Mouse (Mus musculus): Measurements from ENCODE around the gene Eif2b3. TPM values are rescaled to one million over a fixed set of nuclear protein-coding genes. Genes with fewer than 3 reads are reported as not detected.

The Eif2b3 gene
- polyA plus RNA-seq, 1 experiment: 6.1 TPM

DNA sequence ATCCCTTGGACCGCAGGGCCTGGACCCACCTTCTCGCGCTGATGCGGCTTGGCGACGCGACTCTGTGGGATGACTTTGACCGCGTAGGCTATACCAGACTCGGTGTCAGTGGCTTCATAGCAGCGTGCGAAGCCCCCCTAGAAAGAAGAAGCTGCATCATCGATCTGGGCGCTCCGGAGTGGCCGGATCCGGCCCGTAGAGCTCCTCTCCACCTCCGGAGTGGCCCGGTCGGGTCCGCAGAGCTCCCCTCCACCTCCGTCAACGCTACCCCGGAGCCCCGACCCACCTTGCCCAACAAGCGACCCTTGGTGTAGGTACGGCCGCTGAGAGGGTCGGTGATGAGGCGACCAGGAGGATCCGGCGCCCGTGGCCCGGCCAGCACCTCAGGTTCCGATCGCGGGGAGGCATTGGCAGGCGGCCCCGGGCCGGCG, 114.2 kb downstream of the Eif2b3 start:
- H3K36me3 ChIP-seq (ENCODE audit: control insufficient read depth, insufficient read depth, low read length): no peaks in the 10 kb centered on the region
- H3K4me3 ChIP-seq (ENCODE audit: control insufficient read depth, insufficient read depth, low read length): peak overlapping the region; percentile 61
- no peak overlapping the region for H3K27ac ChIP-seq (ENCODE audit: control insufficient read depth, insufficient read depth, low read length)
- under 1% methylated on average over 42 of the region's 42 CpGs for WGBS
- H3K4me1 ChIP-seq (replicated peaks; ENCODE audit: control insufficient read depth, insufficient read depth, low read length): peaks cover 13% of the 10 kb centered on the region
- TF ChIP-seq POLR2A (IDR thresholded peaks at IDR 0.05; ENCODE audit: control insufficient read depth, extremely low read depth, insufficient read depth, low read length, poor library complexity) (no peak), CTCF (IDR thresholded peaks at IDR 0.05; ENCODE audit: borderline replicate concordance, control insufficient read depth, extremely low read depth, insufficient read depth, low read length, poor library complexity) (no peak)
- H3K27me3 ChIP-seq (ENCODE audit: control insufficient read depth, insufficient read depth, low read length): no peaks in the 10 kb centered on the region; the same call in 1 of the 2 replicates
- DNase-seq: no peak

DNA sequence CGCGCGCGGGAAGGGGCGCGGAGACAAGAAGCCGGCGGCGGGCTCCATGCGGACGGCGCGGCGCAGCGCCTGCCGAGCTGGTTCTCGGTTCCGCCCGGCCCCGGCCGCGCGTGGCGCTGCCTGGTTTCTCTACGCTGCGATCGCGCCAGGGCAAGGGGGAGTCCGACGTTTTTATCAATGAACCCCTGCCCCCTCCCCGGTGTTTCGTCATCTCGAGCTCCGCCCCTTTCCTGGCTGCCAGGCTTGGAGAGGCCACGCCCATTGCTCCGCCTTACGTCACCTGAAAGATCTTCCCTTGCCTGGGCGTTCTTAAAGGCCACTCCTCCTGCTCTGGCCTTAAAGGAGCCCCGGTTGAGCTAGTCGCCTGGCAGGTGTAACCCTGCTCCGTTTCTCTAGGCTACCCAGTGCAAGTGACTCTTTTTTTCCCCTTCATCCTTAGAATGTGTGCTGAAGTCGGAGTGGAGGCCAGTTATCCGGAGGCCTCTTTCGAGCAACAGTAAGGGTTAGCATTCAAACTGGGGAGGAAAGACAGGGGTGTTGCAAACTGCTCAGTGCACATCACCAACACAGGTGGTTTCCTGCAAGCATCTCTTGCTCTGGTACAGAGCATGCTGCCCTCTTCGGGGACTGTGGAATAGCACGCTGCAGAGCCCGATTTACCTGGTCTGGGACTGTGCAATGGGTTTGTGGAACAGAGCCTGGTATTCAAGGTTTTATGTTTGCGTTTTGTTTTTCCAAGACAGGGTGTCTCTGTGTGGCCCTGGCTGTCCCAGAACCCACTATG, 114.8 kb downstream of the Eif2b3 start, which contains the start of gene Plk3:
Gene Plk3, minus strand, starts transcription at position 147 of the 784 bp plus-strand sequence.
- H3K4me3 ChIP-seq (ENCODE audit: control insufficient read depth, insufficient read depth, low read length): peak within 1 kb of the TSS; percentile 61
- 2% methylated on average over 47 of the region's 48 CpGs for WGBS
- no peaks in the 10 kb centered on the region; the same call in 1 of the 2 replicates for H3K27me3 ChIP-seq (ENCODE audit: control insufficient read depth, insufficient read depth, low read length)
- no peak for TF ChIP-seq CTCF (IDR thresholded peaks at IDR 0.05; ENCODE audit: borderline replicate concordance, control insufficient read depth, extremely low read depth, insufficient read depth, low read length, poor library complexity)
- TF ChIP-seq POLR2A (IDR thresholded peaks at IDR 0.05; ENCODE audit: control insufficient read depth, extremely low read depth, insufficient read depth, low read length, poor library complexity): peak; percentile 37; the same call in 1 of the 2 replicates
- H3K27ac ChIP-seq (ENCODE audit: control insufficient read depth, insufficient read depth, low read length): peak within 1 kb of the TSS; percentile 23; the same call in 1 of the 2 replicates
- peak; percentile 98 for DNase-seq
- H3K4me1 ChIP-seq (replicated peaks; ENCODE audit: control insufficient read depth, insufficient read depth, low read length): peaks cover 14% of the 10 kb centered on the region
- no peaks in the 10 kb centered on the region for H3K36me3 ChIP-seq (ENCODE audit: control insufficient read depth, insufficient read depth, low read length)

DNA sequence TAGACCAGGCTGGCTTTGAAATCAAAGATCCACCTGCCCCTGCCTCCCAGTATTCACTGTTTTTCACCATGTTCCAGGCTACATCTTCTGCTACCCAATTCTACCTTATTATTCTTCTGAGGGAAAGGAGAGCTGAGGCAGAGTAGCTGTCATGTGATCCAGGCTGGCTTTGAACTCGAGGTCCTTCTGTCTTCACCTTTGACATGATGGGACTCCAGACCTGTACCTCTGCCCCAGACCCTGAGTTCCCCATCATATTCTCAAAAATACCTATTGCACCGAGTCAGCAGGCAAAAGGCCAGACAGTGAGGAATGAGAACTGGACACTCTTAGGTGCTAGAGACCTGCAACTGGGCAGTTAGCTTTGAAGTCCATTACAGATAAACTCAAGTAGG, 115.4 kb downstream of the Eif2b3 start:
- Histone ChIP-seq H3K27ac (ENCODE audit: control insufficient read depth, insufficient read depth, low read length) (peak overlapping the region; percentile 23; the same call in 1 of the 2 replicates), H3K4me1 (replicated peaks; ENCODE audit: control insufficient read depth, insufficient read depth, low read length) (peaks cover 14% of the 10 kb centered on the region), H3K4me3 (ENCODE audit: control insufficient read depth, insufficient read depth, low read length) (no peak overlapping the region), H3K36me3 (ENCODE audit: control insufficient read depth, insufficient read depth, low read length) (no peaks in the 10 kb centered on the region), H3K27me3 (ENCODE audit: control insufficient read depth, insufficient read depth, low read length) (no peaks in the 10 kb centered on the region; the same call in 1 of the 2 replicates)
- DNase-seq: no peak
- no peak for TF ChIP-seq POLR2A (IDR thresholded peaks at IDR 0.05; ENCODE audit: control insufficient read depth, extremely low read depth, insufficient read depth, low read length, poor library complexity)
- TF ChIP-seq CTCF (IDR thresholded peaks at IDR 0.05; ENCODE audit: borderline replicate concordance, control insufficient read depth, extremely low read depth, insufficient read depth, low read length, poor library complexity): no peak
- WGBS: 42% methylated on average over 2 of the region's 2 CpGs

DNA sequence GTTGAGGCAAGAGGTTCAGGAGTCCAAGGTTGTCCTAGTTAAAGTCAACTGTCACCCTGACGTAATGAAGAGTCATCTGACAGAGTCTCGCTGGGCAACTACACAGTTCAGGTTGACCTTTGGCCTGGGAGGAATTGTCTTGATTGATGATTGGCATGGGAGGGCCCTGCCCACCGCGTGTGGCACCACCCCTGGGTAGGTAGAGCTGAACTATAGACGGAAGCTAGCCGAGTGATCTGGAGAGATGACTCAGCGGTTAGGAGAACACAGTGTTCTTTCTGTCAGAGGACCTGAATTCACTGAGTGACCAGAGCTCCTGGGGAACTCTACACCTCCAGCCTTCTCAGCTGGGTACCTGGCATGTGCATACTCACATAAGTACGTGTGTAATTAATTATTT, 116.8 kb downstream of the Eif2b3 start:
- TF ChIP-seq CTCF (IDR thresholded peaks at IDR 0.05; ENCODE audit: borderline replicate concordance, control insufficient read depth, extremely low read depth, insufficient read depth, low read length, poor library complexity): no peak
- no peak for TF ChIP-seq POLR2A (IDR thresholded peaks at IDR 0.05; ENCODE audit: control insufficient read depth, extremely low read depth, insufficient read depth, low read length, poor library complexity)
- H3K36me3 ChIP-seq (ENCODE audit: control insufficient read depth, insufficient read depth, low read length): no peaks in the 10 kb centered on the region
- no peak overlapping the region for H3K4me3 ChIP-seq (ENCODE audit: control insufficient read depth, insufficient read depth, low read length)
- H3K27ac ChIP-seq (ENCODE audit: control insufficient read depth, insufficient read depth, low read length): no peak overlapping the region
- 66% methylated on average over 8 of the region's 8 CpGs for WGBS
- no peak for DNase-seq
- H3K4me1 ChIP-seq (replicated peaks; ENCODE audit: control insufficient read depth, insufficient read depth, low read length): peaks cover 14% of the 10 kb centered on the region
- H3K27me3 ChIP-seq (ENCODE audit: control insufficient read depth, insufficient read depth, low read length): no peaks in the 10 kb centered on the region; the same call in 1 of the 2 replicates

Other genes starting within 250 kb of the Eif2b3 start
- gene Toe1, start 211.8 kb upstream of the Eif2b3 start, polyA plus RNA-seq (2012; rRNA removed): 42.8 and 44.8 TPM in 2 replicates
- 31.6 and 32.0 TPM in 2 replicates for gene Mutyh, start 211.7 kb upstream of the Eif2b3 start, polyA plus RNA-seq (2012; rRNA removed)
- 0.58 and 0.73 TPM in 2 replicates for gene Hpdl, start 197.7 kb upstream of the Eif2b3 start, polyA plus RNA-seq (2012; rRNA removed)
- 0.20 and 0.22 TPM in 2 replicates for gene Zswim5, start 142.0 kb upstream of the Eif2b3 start, polyA plus RNA-seq (2012; rRNA removed)
- 88.5 and 100 TPM in 2 replicates for gene Urod, start 25.0 kb upstream of the Eif2b3 start, polyA plus RNA-seq (2012; rRNA removed)
- 104 and 113 TPM in 2 replicates for gene Hectd3, start 24.1 kb upstream of the Eif2b3 start, polyA plus RNA-seq (2012; rRNA removed)
- gene Ptch2, start 76.7 kb downstream of the Eif2b3 start, polyA plus RNA-seq (2012; rRNA removed): 0.89 and 0.92 TPM in 2 replicates
- gene Btbd19, start 106.3 kb downstream of the Eif2b3 start, polyA plus RNA-seq (2012; rRNA removed): 18.6 and 20.3 TPM in 2 replicates
- gene Tctex1d4, start 107.4 kb downstream of the Eif2b3 start, polyA plus RNA-seq (2012; rRNA removed): 1.1 and 2.0 TPM in 2 replicates
- gene Plk3, start 114.6 kb downstream of the Eif2b3 start, polyA plus RNA-seq (2012; rRNA removed): 18.0 and 21.4 TPM in 2 replicates
- gene Rps8, start 136.8 kb downstream of the Eif2b3 start, polyA plus RNA-seq (2012; rRNA removed): 698 and 732 TPM in 2 replicates
- gene Kif2c, start 163.2 kb downstream of the Eif2b3 start, polyA plus RNA-seq (2012; rRNA removed): 16.5 and 21.8 TPM in 2 replicates
- 14.5 and 16.1 TPM in 2 replicates for gene Tmem53, start 232.5 kb downstream of the Eif2b3 start, polyA plus RNA-seq (2012; rRNA removed)
- 0.44 TPM in 1 of 2 replicates, not detected in the other for gene Armh1, start 232.7 kb downstream of the Eif2b3 start, polyA plus RNA-seq (2012; rRNA removed)